Mouse (Mus musculus): ENCODE measurements at regions not wholly inside any gene's neighbourhood (a gene's known extent, or its start where the extent isn't known, plus 50 kb on each side); places are given as distances from the start of the nearest gene placed in this dataset.

- in situ Hi-C loops (cut with MboI, MseI), result no loop called here
Observed at GRCm38 (mm10) chr5:126328276-126328675, 796.7 kb downstream of the Tmem132b start.

GRCm38 (mm10) chr5:126335091-126335490 lies 803.5 kb downstream of the Tmem132b start:
- in situ Hi-C loops (cut with MboI, MseI), result no loop called here

- in situ Hi-C loops (cut with MboI, MseI), result no loop called here
Observed at GRCm38 (mm10) chr5:126335553-126336520, 804.3 kb downstream of the Tmem132b start.

DNA sequence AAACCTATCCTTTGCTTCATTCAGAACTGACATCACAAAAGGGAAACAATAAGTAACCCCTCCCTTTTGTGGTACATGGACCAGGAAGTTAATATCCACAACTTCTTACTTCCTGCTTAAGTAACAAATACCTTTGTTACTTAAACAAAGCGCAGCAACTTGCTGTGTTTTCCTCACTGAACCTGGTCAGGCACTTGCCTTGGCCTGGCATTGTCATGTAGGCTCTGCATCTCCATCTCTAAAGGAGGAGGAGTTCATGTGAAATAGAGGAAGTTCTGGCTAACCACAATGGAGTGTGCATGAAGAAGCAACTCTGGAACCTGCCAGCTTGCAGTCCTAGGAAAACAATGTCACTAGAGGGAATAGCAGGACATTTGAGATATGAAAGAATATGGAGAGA lies 806.3 kb downstream of the Tmem132b start:
- in situ Hi-C loops (cut with MboI, MseI), result no loop called here

- in situ Hi-C loops (cut with MboI, MseI), result no loop called here
Observed at GRCm38 (mm10) chr5:126343570-126343969, 812.0 kb downstream of the Tmem132b start.

DNA sequence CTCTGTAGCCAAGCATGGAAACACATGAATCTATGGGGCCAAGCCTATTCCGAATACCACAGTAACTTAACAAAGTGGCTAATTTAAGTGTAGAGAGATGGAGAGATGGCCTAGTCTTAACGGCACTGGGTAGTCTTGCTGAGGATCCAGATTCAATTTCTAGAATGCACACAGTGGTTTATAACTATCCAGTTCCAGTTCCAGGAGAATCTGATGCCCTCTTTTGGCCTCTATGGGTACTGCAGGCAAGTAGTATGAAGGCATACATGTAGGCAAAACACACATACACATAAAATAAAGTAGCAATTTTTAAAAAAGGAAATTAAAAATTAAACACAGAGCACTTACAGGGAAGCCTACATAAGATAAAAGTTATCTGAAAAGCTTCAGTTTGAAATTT lies 819.4 kb downstream of the Tmem132b start:
- in situ Hi-C loops (cut with MboI, MseI), result no loop called here

- in situ Hi-C loops (cut with MboI, MseI), result no loop called here
Observed at GRCm38 (mm10) chr5:126369436-126369835, 837.9 kb downstream of the Tmem132b start.

DNA sequence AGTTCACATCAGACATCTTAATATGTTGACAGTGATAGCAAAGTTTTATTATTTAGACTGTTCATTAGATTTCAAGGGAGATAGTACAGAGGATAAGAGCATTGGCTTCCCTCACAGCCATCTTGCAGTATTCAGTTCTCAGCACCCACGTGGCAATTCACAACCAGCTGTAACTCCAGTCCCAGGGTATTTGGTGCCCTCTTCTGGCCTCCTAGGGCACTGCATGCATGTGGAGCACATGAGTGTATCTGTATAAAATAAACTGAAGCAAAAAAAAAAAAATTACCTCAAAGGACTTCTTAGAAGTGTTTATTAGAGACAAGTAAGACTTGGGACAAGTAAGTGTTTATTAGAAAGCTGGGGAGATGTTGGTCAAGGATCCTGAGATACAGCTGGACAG lies 849.3 kb upstream of the Tmem132c start:
- in situ Hi-C loops (cut with MboI, MseI), result no loop called here

- in situ Hi-C loops (cut with MboI, MseI), result no loop called here
Observed at GRCm38 (mm10) chr5:126395331-126395730, 846.3 kb upstream of the Tmem132c start.

- in situ Hi-C loops (cut with MboI, MseI), result no loop called here
Observed at GRCm38 (mm10) chr5:126431748-126432147, 809.9 kb upstream of the Tmem132c start.

GRCm38 (mm10) chr5:126438696-126439095 lies 802.9 kb upstream of the Tmem132c start:
- in situ Hi-C loops (cut with MboI, MseI), result no loop called here

- in situ Hi-C loops (cut with MboI, MseI), result no loop called here
Observed at GRCm38 (mm10) chr5:126440516-126440915, 801.1 kb upstream of the Tmem132c start.

DNA sequence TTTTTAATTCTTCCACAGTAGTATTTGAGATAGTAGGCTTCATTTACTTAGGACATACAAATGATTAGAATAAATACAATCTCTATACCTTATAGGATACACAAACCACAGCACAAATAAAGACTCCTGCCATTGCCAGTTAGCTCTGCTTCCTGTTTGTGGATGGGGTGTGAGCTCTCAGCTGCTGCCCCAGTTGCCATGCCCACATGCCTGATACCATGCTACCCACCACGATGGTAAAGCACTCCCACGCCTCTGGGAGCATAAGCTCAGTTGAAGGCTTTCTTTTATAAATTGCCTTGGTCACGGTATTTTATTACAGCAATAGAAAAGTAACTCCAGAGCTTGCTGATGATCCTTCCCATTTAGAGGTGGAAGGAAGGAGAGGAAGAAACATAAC lies 765.8 kb upstream of the Tmem132c start:
- in situ Hi-C loops (cut with MboI, MseI), result no loop called here

- in situ Hi-C loops (cut with MboI, MseI), result no loop called here
Observed at GRCm38 (mm10) chr5:126522076-126522475, 719.5 kb upstream of the Tmem132c start.

DNA sequence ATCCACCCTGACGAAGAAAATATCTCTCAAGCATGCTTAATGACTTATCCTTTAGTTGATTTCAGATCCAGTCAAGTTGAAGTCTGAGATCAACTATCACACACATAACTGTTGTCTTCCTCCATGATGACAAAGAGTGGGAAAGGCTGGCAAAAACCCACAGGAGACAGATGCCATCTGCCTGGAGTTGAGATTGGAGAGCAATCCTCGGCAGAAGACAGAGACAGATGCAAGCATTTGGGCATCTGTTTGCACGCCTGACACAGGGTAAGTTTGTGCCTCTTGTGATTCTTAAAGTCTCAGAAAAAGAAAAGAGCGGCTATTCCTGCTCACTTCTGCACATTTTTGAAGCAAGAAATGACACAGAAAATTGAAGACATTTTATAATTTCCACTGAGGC lies 715.7 kb upstream of the Tmem132c start:
- in situ Hi-C loops (cut with MboI, MseI), result no loop called here

GRCm38 (mm10) chr5:126530806-126531527 lies 710.6 kb upstream of the Tmem132c start:
- in situ Hi-C loops (cut with MboI, MseI), result loop anchor here (10.0 kb wide), 1 partner anchor 326 kb away; no protein-coding TSS in a partner anchor

DNA sequence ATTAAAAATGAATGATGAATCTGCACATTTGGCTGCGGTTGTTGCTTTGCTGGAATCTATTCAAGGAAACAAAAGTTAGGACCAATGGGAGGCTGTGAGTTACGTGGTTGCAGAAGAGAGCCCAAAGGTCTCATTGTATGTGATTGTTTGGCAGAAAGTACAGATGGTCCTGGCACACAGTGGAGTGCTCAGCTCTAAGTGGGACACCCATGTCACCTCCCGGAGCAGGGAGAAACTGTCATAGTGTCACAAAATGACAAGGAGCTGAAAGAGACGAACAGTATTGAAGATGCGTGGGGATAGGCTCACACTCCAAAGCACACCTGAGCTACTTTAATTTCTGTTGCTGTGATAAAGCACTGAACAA lies 710.1 kb upstream of the Tmem132c start:
- in situ Hi-C loops (cut with MboI, MseI), result loop anchor here (10.0 kb wide), 1 partner anchor 327 kb away; no protein-coding TSS in a partner anchor

GRCm38 (mm10) chr5:126531975-126532374 lies 709.6 kb upstream of the Tmem132c start:
- in situ Hi-C loops (cut with MboI, MseI), result loop anchor here (10.0 kb wide), 1 partner anchor 327 kb away; no protein-coding TSS in a partner anchor

GRCm38 (mm10) chr5:126538072-126538471 lies 703.5 kb upstream of the Tmem132c start:
- in situ Hi-C loops (cut with MboI, MseI), result loop anchor here (10.0 kb wide), 1 partner anchor 333 kb away; no protein-coding TSS in a partner anchor

- in situ Hi-C loops (cut with MboI, MseI), result no loop called here
Observed at GRCm38 (mm10) chr5:126544261-126544976, 697.2 kb upstream of the Tmem132c start.

DNA sequence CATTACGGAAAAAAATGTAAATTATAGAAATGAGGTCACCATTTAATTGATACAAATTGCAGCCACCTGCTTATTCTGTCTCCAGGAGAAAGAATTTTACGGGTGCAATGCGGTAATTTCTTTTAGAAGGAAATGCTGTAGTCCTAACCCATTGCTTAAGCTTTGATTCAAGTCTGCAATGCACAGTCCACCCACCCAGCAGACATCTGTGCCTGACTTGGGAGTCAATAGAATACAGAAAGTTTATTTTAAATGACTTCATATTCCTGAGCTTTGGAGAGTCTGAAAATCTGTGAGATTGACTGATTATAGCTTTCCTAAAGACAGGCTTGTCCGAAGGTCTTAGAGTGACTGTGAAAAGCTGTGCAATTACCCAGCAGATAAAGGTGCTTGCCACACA lies 693.8 kb upstream of the Tmem132c start:
- in situ Hi-C loops (cut with MboI, MseI), result no loop called here

DNA sequence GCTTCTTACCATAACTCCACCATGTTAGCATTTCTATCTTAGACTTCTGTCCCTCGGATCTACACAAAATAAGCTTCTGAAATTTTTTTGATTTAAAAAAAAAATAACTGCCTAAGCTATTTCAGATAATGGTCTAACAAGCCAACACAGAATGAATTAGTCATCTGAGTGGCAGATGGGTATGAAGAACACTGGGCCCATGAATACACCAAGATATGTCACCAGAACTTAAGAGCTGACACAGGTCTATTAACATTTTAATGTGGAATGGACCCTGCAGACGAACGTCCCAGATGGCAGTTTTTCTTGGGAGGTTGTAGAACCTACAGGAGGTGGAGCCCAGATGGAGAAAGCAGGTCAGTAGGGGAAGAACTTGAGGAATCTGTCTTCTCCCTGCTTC lies 689.9 kb upstream of the Tmem132c start:
- in situ Hi-C loops (cut with MboI, MseI), result no loop called here
